Mouse (Mus musculus): Measurements from ENCODE around the gene Syp. TPM values are rescaled to one million over a fixed set of nuclear protein-coding genes. Genes with fewer than 3 reads are reported as not detected.

Syp gene
- polyA plus RNA-seq, 1 experiment = 13.6 TPM

Other genes starting within 250 kb of the Syp start
- 0.11 and 0.18 TPM in 2 replicates for gene Foxp3, start 64.8 kb upstream of the Syp start, polyA plus RNA-seq (2012; rRNA removed)
- gene Ppp1r3f, start 64.2 kb upstream of the Syp start, polyA plus RNA-seq (2012; rRNA removed) = 2.0 and 2.1 TPM in 2 replicates
- gene Ccdc22, start 33.0 kb upstream of the Syp start, polyA plus RNA-seq (2012; rRNA removed) = 12.8 and 15.2 TPM in 2 replicates
- gene Cacna1f, start 31.4 kb upstream of the Syp start, polyA plus RNA-seq (2012; rRNA removed) = 0.05 and 0.08 TPM in 2 replicates
- 21.3 and 23.1 TPM in 2 replicates for gene Prickle3, start 18.8 kb downstream of the Syp start, polyA plus RNA-seq (2012; rRNA removed)
- 425 and 457 TPM in 2 replicates for gene Plp2, start 32.9 kb downstream of the Syp start, polyA plus RNA-seq (2012; rRNA removed)
- gene Magix, start 42.8 kb downstream of the Syp start, polyA plus RNA-seq (2012; rRNA removed) = 3.6 and 5.5 TPM in 2 replicates
- gene Gpkow, start 58.7 kb downstream of the Syp start, polyA plus RNA-seq (2012; rRNA removed) = 10.3 and 10.4 TPM in 2 replicates
- 75.7 and 96.4 TPM in 2 replicates for gene Wdr45, start 75.9 kb downstream of the Syp start, polyA plus RNA-seq (2012; rRNA removed)
- 0.32 TPM in 1 of 2 replicates, not detected in the other for gene Gm45208, start 83.8 kb downstream of the Syp start, polyA plus RNA-seq (2012; rRNA removed)
- gene Praf2, start 90.0 kb downstream of the Syp start, polyA plus RNA-seq (2012; rRNA removed) = 20.9 TPM in 2 replicates
- 16.7 and 23.1 TPM in 2 replicates for gene Ccdc120, start 112.4 kb downstream of the Syp start, polyA plus RNA-seq (2012; rRNA removed)
- gene Tfe3, start 124.1 kb downstream of the Syp start, polyA plus RNA-seq (2012; rRNA removed) = 38.8 and 54.6 TPM in 2 replicates
- gene Gripap1, start 151.3 kb downstream of the Syp start, polyA plus RNA-seq (2012; rRNA removed) = 29.8 and 32.7 TPM in 2 replicates
- 9.9 and 10.7 TPM in 2 replicates for gene Kcnd1, start 183.8 kb downstream of the Syp start, polyA plus RNA-seq (2012; rRNA removed)
- 24.3 and 44.1 TPM in 2 replicates for gene Otud5, start 202.9 kb downstream of the Syp start, polyA plus RNA-seq (2012; rRNA removed)
- 18.2 and 21.4 TPM in 2 replicates for gene Pim2, start 239.8 kb downstream of the Syp start, polyA plus RNA-seq (2012; rRNA removed)
- 69.7 and 86.0 TPM in 2 replicates for gene Slc35a2, start 245.6 kb downstream of the Syp start, polyA plus RNA-seq (2012; rRNA removed)